Mouse (Mus musculus): Measurements from ENCODE around the gene Alox12. TPM values are rescaled to one million over a fixed set of nuclear protein-coding genes. Genes with fewer than 3 reads are reported as not detected.
A peak's percentile ranks its signal among the peaks of the same experiment; 100 is the strongest.

Gene Alox12
- total RNA-seq (2015): 0.27 TPM in 1 of 2 replicates, not detected in the other
- not detected in 2 replicates for total RNA-seq (2017)

- peak; percentile 42; the same call in 1 of the 2 replicates for ATAC-seq (replicated peaks; ENCODE audit: poor library complexity)
Measured at GRCm38 (mm10) chr11:70254931-70255531, at the start of gene Alox12. Alox12 (minus strand) TSS chr11:70255353.

GRCm38 (mm10) chr11:70302293-70302692 lies 47.1 kb upstream of the Alox12 start:
- ATAC-seq (replicated peaks; ENCODE audit: poor library complexity): no peak

DNA sequence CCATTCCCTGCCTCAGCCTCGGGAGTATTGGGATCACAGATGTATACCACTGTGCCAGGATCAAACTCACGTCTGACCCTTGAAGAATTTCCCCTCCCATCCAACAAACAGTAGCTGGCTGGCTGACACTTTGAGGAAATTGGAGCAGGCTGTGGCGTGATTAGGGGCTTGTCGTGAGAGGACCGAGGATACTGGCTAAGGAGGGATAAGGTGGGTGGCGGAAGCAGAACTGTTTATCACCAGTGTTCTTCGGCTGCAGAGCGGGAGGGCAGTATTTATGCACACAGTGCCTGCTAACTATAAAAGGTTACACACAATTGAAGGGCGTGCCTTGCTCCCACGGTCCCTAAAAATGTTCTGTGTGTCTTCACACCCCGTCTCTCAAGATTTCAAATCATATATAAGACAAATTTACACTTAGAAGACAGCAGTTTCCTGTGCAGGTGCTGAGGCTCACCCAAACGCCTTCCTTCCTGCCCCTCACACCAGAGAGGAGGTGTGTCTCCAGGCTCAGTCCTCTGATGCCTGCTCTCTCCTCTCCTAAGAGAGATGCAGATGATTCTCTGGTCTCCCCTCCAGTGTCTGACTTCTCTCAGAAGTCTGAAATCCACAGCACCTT lies 42.8 kb upstream of the Alox12 start:
- peak; percentile 57 for ATAC-seq (replicated peaks; ENCODE audit: poor library complexity)

- no peak for ATAC-seq (replicated peaks; ENCODE audit: poor library complexity)
Measured at GRCm38 (mm10) chr11:70297405-70297804, 42.3 kb upstream of the Alox12 start.

- no peak for ATAC-seq (replicated peaks; ENCODE audit: poor library complexity)
Measured at GRCm38 (mm10) chr11:70293881-70294280, 38.7 kb upstream of the Alox12 start.

GRCm38 (mm10) chr11:70291235-70291634 lies 36.1 kb upstream of the Alox12 start:
- ATAC-seq (replicated peaks; ENCODE audit: poor library complexity): peak; percentile 58

DNA sequence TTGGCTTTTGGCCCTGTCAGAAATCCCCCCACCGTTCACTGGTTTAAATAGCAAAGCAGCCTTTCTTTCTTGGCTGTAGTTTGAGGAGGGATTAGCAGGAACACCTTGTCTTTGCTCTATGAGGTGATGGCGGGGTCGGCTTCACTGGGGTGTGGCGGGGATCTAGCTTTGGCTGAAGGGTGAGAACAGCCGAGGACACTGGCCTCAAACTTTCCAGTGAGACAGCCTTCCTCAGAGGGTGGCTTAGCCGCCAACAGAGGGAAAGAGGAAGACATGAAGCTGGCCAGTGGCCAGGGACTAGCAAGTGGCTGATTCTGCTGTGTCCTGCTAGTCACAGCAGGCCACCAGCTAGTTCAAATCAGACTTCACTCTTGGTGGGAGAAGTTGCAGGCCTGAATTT lies 34.1 kb upstream of the Alox12 start:
- 0 out of 2 replicates have a peak, but pooled peaks have one; percentile 46 for ATAC-seq (replicated peaks; ENCODE audit: poor library complexity)

DNA sequence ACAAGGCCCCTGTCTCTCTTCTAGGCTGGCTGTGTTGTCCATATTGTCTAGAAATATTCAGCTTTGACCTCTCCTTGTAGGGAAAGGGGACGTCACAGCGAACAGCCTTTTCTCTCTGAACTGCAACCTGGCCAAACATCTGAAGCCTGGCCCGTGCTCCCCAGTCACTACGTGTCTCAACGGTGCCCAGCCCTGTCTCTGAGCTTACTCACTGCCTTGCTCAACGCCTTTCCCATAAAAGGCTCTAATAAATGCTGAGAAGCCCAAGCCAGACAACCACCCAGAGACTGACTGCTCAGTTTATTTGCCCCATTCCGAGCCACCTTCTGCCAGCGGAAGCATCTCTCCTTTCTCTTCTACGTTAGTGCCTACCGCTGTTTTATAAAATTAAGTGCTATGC lies 32.9 kb upstream of the Alox12 start:
- ATAC-seq (replicated peaks; ENCODE audit: poor library complexity): no peak

DNA sequence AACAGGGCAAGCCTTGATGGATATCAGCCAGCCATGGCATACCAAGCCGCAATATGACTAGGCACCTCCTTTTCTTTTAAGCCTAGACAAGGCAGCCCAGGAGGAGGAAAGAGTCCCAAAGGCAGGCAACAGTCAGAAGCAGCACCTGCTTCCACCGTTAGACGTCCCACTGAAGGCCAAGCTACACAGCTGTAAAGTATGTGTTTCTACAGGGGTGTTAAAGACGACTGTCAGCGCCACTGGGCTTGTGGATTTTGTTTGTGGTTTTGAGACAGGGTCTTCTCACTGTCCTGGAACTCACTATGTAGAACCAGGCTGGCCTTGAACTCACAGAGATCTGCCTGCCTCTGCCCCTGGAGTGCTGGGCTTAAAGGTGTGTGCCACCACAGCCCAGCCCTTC lies 30.5 kb upstream of the Alox12 start:
- ATAC-seq (replicated peaks; ENCODE audit: poor library complexity): no peak

DNA sequence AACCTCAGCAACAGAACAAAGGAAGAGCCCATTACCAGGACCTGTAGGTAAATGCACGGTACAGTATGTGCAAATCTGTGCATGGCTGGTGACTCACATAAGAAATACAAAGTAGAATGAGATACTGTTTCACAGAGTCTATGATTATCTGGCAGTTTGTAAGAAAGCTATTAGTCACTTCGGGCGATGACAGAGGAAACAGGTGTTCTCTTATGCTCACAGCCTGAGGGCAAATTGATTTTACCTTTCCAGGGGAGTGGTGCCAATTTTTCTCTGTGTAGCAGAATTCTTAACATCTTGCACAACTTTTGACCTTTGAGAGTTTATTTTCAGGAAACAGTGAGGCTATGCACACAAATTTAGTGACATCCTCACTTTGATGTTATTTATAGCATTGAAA lies 29.6 kb upstream of the Alox12 start:
- no peak for ATAC-seq (replicated peaks; ENCODE audit: poor library complexity)

DNA sequence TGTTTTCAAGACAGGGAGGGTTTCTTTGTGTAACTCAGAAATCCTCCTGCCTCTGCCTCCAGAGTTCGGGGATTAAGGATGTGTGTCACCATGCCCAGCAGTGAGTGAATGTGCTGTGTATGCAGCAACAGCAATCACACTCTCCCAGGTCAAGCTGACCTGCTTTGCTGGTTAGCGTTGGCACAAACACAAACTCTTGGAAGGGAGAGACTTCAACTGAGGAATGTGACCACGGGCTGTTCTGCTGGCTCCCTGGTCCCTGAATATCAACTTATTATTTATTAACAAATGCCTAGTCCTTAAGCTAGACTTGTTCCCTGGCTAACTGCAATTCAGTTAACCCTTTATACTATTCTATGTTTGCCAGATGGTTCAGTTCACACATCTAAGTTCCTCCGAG lies 28.5 kb upstream of the Alox12 start:
- no peak for ATAC-seq (replicated peaks; ENCODE audit: poor library complexity)

DNA sequence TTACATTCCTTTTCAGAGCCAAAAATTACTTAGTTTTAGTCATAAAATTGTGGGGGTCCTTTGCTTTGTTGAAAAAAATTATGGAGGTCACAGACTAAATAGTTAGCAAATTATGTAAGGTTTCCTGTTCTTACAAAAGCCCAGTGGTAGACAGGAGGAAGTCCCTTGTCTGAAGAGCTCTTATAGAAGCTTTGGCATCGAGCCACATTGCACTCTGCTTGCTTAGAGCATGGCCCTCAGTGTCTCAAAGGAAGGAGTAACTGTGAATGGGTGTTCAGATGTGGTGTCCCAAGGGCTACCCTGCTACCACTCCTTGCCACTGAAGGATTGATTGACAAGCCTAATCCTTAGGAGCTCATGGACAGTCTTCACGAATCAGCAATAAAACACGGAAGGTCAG lies 25.3 kb upstream of the Alox12 start:
- peak; percentile 74 for ATAC-seq (replicated peaks; ENCODE audit: poor library complexity)

- no peak for ATAC-seq (replicated peaks; ENCODE audit: poor library complexity)
Measured at GRCm38 (mm10) chr11:70278961-70279360, 23.8 kb upstream of the Alox12 start.

GRCm38 (mm10) chr11:70271641-70272040 lies 16.5 kb upstream of the Alox12 start:
- no peak for ATAC-seq (replicated peaks; ENCODE audit: poor library complexity)

GRCm38 (mm10) chr11:70266405-70266804 lies 11.3 kb upstream of the Alox12 start:
- ATAC-seq (replicated peaks; ENCODE audit: poor library complexity): no peak

- ATAC-seq (replicated peaks; ENCODE audit: poor library complexity): no peak
Measured at GRCm38 (mm10) chr11:70265819-70266218, 10.7 kb upstream of the Alox12 start.

DNA sequence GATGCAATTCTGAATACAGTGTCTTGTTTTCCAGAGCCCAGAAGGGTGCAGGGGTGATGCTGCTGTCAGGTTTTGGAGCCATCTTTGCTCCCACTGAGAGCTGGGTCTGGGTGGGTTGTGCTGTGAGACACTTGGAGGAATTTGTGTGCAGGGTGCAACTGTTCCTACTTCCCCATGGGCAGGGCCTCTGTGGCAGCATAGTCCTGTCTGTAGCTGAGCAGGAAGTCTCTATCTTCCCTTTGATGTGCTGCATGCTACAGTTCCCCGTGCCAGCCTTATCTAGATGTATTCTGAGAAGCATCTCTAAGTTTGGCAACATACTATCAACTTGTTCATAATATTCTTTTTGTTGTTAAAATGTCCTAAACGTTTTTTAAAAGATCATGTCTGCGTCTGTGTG lies 10.1 kb upstream of the Alox12 start:
- ATAC-seq (replicated peaks; ENCODE audit: poor library complexity): peak; percentile 23; the same call in 1 of the 2 replicates

GRCm38 (mm10) chr11:70259035-70259434 lies 3.9 kb upstream of the Alox12 start:
- ATAC-seq (replicated peaks; ENCODE audit: poor library complexity): no peak

DNA sequence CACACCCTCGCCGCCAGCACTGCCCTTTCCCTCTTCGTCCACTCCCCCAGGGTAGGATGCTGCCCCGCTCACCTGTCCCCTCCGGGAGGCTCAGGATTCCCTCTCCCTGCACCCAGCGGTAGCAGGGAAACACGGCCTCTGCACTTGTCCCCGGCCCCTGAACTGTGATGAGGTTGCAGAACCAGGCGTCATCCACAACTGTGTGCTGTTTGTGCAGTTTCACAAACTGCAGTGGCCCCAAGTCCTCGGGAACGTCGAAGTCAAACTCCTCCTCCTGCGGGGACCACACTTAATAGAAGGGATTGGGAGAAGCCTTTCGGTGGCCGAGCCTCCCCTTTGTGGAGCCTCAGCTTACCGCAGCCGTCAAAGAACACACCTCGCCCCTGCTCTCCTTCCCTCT lies 816 bp downstream of the Alox12 start:
- ATAC-seq (replicated peaks; ENCODE audit: poor library complexity): no peak

GRCm38 (mm10) chr11:70251853-70252252 lies 3.3 kb downstream of the Alox12 start:
- ATAC-seq (replicated peaks; ENCODE audit: poor library complexity): no peak

DNA sequence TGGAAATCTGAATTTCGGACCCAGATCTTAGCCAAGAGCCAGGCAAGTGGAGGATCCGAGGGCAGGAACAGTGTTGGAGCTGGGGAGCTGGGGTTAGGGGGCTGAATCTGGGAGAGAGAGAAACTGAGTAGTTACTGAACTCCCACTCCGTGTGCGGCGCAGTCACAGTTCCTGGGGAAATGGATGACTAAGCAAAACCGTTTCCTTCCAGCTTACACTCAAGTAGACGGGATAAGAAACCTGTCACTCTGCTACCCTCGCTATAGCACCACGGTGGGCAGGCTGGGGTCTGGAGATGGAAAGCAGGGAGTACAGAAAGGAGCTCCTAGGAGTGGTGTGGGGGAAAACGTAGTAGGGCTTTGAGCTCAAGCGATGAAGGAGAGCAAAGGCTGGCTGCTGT lies 5.0 kb downstream of the Alox12 start:
- ATAC-seq (replicated peaks; ENCODE audit: poor library complexity): no peak

GRCm38 (mm10) chr11:70247136-70247845 lies 7.9 kb downstream of the Alox12 start:
- peak; percentile 84 for ATAC-seq (replicated peaks; ENCODE audit: poor library complexity)
